Mouse (Mus musculus) kidney, postnatal 0 days (tissue): Measurements from ENCODE around the gene Anks1b. TPM values are rescaled to one million over a fixed set of nuclear protein-coding genes. Genes with fewer than 3 reads are reported as not detected.
A peak's percentile ranks its signal among the peaks of the same experiment; 100 is the strongest.

ENCODE experiments used
- ATAC-seq: fragments of 200-750 bp; cut with Nextera tagmentation; replicated peaks from 2 replicates; pipeline ENCODE4 v1.8.0; 2017; ENCODE audit warnings: low read depth, moderate number of reproducible peaks, moderate TSS enrichment, moderate library complexity; ENCODE audit not compliant: low FRiP score
- DNase-seq: peaks from one replicate; pipeline ENCODE4 v3.0.0-alpha.2; 2016; ENCODE audit warnings: low spot score
- H3K27ac ChIP-seq: fragments of 300-500 bp; sonication (generic); 2 replicates; pipeline ENCODE4 v1.5.1; 2014; ENCODE audit warnings: mild to moderate bottlenecking
- H3K27me3 ChIP-seq: fragments of 300-500 bp; sonication (generic); 2 replicates; pipeline ENCODE4 v1.6.1; 2014; ENCODE audit warnings: low read length, mixed read lengths; ENCODE audit not compliant: insufficient read depth
- H3K36me3 ChIP-seq: fragments of 300-500 bp; sonication (generic); 2 replicates; pipeline ENCODE4 v1.6.1; 2014; ENCODE audit warnings: low read length, mixed read lengths; ENCODE audit not compliant: insufficient read depth
- H3K4me1 ChIP-seq: fragments of 300-500 bp; sonication (generic); replicated peaks from 2 replicates; pipeline ENCODE4 v1.6.1; 2014; ENCODE audit warnings: antibody characterized with exemption, low read length, mixed read lengths; ENCODE audit not compliant: insufficient read depth
- H3K4me2 ChIP-seq: fragments of 300-500 bp; sonication (generic); 2 replicates; pipeline ENCODE4 v1.6.1; 2014; ENCODE audit warnings: mild to moderate bottlenecking, low read length, moderate library complexity, mixed read lengths
- H3K4me3 ChIP-seq: fragments of 300-500 bp; sonication (generic); replicated peaks from 2 replicates; pipeline ENCODE4 v1.5.1; 2014; ENCODE audit warnings: low read depth, low read length
- H3K9ac ChIP-seq: fragments of 300-500 bp; sonication (generic); 2 replicates; pipeline ENCODE4 v1.6.1; 2014; ENCODE audit warnings: low read depth, low read length
- H3K9me3 ChIP-seq: fragments of 300-500 bp; sonication (generic); replicated peaks from 2 replicates; pipeline ENCODE4 v1.6.1; 2016; ENCODE audit warnings: low read length, inconsistent platforms, mixed read lengths
- CTCF ChIP-seq: IDR thresholded peaks from 2 replicates; pipeline ENCODE4 v1.5.1; 2016; ENCODE audit warnings: antibody characterized with exemption, low read depth, mild to moderate bottlenecking, moderate library complexity
- WGBS: fragments of 180-500 bp; shearing (Covaris S2); extraction: QIAGEN DNeasy Blood & Tissue Kit; methylation state at CpG from one replicate; pipeline ENCODE4 v1.1.7; 2014; 5-methylcytosine and 5-hydroxymethylcytosine counted together
- polyA plus RNA-seq: library from polyadenylated mRNA; unstranded; fragments of >200 nt; fragmentation: Nextera tagmentation; extraction: Ambion mirVana; gene quantifications from 2 replicates; pipeline ENCODE4 v1.2.1, GENCODE M21; 2015

Anks1b gene
- polyA plus RNA-seq, 1 experiment from 2014 or later = 3.1 TPM

DNA sequence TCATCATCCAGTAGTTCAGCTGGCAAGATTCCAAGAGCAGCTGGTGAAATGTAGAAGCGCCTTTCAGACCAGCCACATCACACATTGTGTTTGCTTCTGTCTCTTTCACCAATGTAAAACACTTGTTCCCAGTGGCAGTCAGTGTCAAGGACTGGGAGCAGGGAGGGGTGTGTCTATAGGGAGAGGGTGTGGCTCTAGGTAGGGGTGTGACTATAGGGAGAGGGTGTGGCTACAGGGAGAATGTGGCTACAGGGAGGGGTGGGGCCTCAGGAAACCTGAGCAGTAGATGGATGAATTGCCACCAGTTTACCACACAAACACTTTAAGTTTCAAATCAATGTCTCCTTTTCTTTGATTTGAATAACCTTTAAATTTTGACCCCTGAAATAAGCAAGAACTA lies 634.3 kb downstream of the Anks1b start:
- no peak overlapping the region for H3K4me2 ChIP-seq
- no peaks in the 10 kb centered on the region for H3K36me3 ChIP-seq
- no peaks in the 10 kb centered on the region for H3K9me3 ChIP-seq
- 72% methylated on average over 1 of the region's 1 CpGs for WGBS
- DNase-seq = no peak
- no peak overlapping the region for H3K27ac ChIP-seq
- H3K4me1 ChIP-seq = no peaks in the 10 kb centered on the region
- no peak overlapping the region for H3K9ac ChIP-seq
- no peaks in the 10 kb centered on the region for H3K27me3 ChIP-seq
- ATAC-seq = no peak
- no peak overlapping the region for H3K4me3 ChIP-seq
- TF ChIP-seq CTCF = no peak

DNA sequence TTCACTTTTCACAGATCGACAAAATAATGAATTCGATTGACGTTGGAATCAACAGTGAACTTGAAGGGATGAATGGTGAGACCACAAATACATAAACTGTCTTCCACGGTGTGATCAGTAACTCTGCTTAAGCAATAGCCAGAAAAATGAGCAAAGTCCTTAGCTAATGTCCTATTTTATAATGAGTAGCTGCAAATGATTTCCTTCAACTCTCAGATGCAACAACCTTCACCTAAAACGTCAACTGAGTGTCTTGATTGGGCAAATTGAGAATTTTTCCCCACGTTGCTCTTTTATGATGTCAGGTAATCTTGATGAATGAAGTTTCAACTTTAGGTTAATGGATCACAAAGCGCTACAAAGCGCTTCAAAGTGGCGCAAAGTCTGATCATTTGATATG lies 639.5 kb downstream of the Anks1b start:
- no peak for TF ChIP-seq CTCF
- Histone ChIP-seq H3K36me3 (no peaks in the 10 kb centered on the region), H3K4me3 (no peak overlapping the region), H3K9me3 (no peaks in the 10 kb centered on the region), H3K27me3 (no peaks in the 10 kb centered on the region), H3K4me1 (no peaks in the 10 kb centered on the region), H3K4me2 (no peak overlapping the region), H3K9ac (no peak overlapping the region), H3K27ac (no peak overlapping the region)
- DNase-seq (no peak), ATAC-seq (no peak)
- 83% methylated on average over 9 of the region's 9 CpGs for WGBS

DNA sequence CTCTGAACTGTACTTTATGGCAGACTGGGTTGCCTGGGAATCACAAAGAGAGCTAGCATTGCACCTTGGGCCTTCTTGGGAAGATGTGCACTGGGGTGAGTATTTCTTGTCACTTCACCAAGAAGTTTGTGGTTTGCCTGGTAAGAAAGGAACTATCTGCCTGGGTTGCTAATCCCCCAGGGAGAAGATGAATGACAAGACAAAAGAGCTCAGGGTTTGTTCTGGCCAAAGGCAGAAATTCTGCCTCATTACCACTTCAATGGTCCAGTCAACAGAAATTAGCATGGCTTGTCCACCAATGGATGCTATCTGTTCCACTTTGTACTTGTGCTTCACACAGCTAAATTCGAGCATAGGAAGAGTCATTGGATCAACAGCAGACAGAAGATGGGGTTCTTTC lies 658.5 kb downstream of the Anks1b start:
- no peak for TF ChIP-seq CTCF
- DNase-seq (no peak), ATAC-seq (no peak)
- H3K9me3 ChIP-seq = no peaks in the 10 kb centered on the region
- no peaks in the 10 kb centered on the region for H3K4me1 ChIP-seq
- H3K36me3 ChIP-seq = no peaks in the 10 kb centered on the region
- H3K9ac ChIP-seq = no peak overlapping the region
- H3K27me3 ChIP-seq = no peaks in the 10 kb centered on the region
- no peak overlapping the region for H3K4me3 ChIP-seq
- no peak overlapping the region for H3K4me2 ChIP-seq
- 74% methylated on average over 1 of the region's 1 CpGs for WGBS
- H3K27ac ChIP-seq = no peak overlapping the region

DNA sequence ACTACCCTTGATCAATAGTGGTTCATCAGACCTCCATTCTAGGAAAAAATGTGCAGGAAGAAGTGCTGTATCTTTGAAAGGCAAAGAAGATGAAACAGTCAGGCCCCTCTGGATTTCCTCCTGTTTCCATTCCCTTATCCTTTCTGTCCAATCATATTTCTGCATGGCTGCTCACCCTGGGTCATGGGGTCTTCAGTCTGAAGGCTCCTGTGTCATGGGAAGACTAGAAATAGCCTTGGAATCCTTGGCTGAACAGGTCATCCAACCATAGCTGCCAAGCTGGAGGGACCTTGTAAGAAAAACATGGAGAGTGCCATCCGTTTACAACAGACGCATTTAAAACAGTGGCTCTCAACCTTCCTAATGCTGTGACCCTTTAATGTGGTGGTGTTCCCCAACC lies 662.1 kb downstream of the Anks1b start:
- Histone ChIP-seq H3K4me1 (no peaks in the 10 kb centered on the region), H3K4me3 (no peak overlapping the region), H3K36me3 (no peaks in the 10 kb centered on the region), H3K27me3 (no peaks in the 10 kb centered on the region), H3K9ac (no peak overlapping the region), H3K9me3 (no peaks in the 10 kb centered on the region), H3K27ac (no peak overlapping the region), H3K4me2 (no peak overlapping the region)
- WGBS = 64% methylated on average over 2 of the region's 2 CpGs
- DNase-seq (peak; percentile 32), ATAC-seq (no peak)
- no peak for TF ChIP-seq CTCF

DNA sequence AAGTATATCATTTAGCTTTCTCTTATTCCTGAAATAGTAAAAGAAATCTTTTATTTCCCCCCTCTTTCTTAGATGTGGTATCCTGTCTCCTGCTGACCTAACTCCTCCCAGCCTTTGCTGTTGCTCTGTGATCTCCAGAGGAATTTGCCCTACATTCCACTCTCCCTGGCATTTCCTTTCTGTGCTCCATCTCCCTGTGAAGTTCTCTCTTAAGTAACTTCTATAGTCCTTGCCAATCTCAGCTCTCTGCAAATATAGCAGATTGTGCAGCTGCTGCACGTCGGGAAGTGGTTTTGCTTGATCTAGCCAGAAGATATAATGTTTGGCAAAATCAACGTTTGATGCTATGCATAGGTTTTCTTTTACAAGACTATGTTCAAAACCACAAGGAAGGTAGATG lies 673.3 kb downstream of the Anks1b start:
- H3K4me2 ChIP-seq = no peak overlapping the region
- H3K27me3 ChIP-seq = no peaks in the 10 kb centered on the region
- TF ChIP-seq CTCF = no peak
- no peaks in the 10 kb centered on the region for H3K9me3 ChIP-seq
- no peaks in the 10 kb centered on the region for H3K4me1 ChIP-seq
- H3K36me3 ChIP-seq = no peaks in the 10 kb centered on the region
- no peak overlapping the region for H3K4me3 ChIP-seq
- 48% methylated on average over 3 of the region's 3 CpGs for WGBS
- no peak overlapping the region for H3K9ac ChIP-seq
- no peak overlapping the region for H3K27ac ChIP-seq
- no peak for DNase-seq
- no peak for ATAC-seq

DNA sequence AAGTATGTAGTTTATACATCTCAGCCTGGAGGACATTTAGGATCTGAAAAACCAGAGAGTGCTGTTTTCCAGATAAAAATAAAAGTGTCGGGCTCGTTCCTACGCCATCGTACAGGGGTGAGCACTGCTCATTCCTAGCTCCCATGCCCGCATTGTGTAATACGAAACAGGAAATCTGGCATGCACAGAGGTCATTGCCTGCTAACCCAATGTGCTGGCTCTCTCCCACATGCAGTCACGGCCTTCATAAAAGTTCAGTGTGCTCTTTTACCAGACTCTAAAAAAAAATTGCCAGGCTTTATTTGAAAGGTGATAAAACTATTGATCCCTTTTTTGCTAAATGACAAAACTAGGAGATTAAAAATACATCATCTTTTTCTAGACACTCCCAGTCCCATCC lies 689.6 kb downstream of the Anks1b start:
- Histone ChIP-seq H3K36me3 (no peaks in the 10 kb centered on the region), H3K4me1 (no peaks in the 10 kb centered on the region), H3K27ac (no peak overlapping the region), H3K9me3 (no peaks in the 10 kb centered on the region), H3K4me2 (no peak overlapping the region), H3K9ac (no peak overlapping the region), H3K4me3 (no peak overlapping the region), H3K27me3 (no peaks in the 10 kb centered on the region)
- 41% methylated on average over 7 of the region's 7 CpGs for WGBS
- ATAC-seq = no peak
- peak; percentile 1 for DNase-seq
- TF ChIP-seq CTCF = no peak
